Mouse (Mus musculus): Measurements from ENCODE around the gene Atp6v0e. TPM values are rescaled to one million over a fixed set of nuclear protein-coding genes. Genes with fewer than 3 reads are reported as not detected.
A peak's percentile ranks its signal among the peaks of the same experiment; 100 is the strongest.

The Atp6v0e gene
- polyA plus RNA-seq, 1 experiment from 2014 or later: 85.8 TPM

DNA sequence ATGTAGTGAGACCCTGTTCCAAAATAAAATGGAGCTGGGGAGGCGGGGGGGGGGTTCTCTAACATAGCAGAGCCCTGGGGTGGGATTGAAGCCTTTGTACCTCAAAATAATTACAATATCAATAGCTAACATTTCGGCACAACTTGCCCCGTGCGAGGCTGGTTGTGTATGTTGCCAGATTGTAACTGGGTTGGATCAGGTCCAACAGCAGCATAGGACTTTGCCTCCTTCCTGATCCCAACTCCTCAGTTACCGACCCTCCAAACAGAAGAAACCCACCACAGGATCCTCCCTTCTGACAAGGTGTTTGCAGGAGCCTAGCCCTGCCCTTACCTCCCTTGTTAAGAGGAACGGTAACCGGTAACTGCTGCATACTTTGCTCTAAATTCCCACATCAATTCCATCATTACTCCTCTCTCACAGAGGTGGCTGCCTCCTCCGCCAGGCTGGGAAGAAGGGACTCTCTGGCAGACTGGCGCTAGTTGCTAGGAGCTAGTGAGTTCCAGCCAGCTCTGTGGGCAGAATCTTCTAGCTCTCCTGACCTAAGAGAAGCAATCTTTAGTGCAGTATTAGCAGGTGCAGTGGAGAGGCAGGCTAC, 46.1 kb downstream of the Atp6v0e start:
- H3K36me3 ChIP-seq: no peaks in the 10 kb centered on the region
- no peak overlapping the region for H3K9ac ChIP-seq (replicated peaks)
- H3K27me3 ChIP-seq (replicated peaks): no peaks in the 10 kb centered on the region
- peaks cover 25% of the 10 kb centered on the region for H3K4me1 ChIP-seq
- H3K9me3 ChIP-seq (replicated peaks): no peaks in the 10 kb centered on the region
- no peak overlapping the region for H3K4me3 ChIP-seq (replicated peaks)
- no peak for ATAC-seq (ENCODE audit: low FRiP score)
- 38% methylated on average over 9 of the region's 9 CpGs for WGBS
- H3K27ac ChIP-seq (replicated peaks): peak overlapping the region; percentile 70
- peak overlapping the region; percentile 25; the same call in 1 of the 2 replicates for H3K4me2 ChIP-seq

DNA sequence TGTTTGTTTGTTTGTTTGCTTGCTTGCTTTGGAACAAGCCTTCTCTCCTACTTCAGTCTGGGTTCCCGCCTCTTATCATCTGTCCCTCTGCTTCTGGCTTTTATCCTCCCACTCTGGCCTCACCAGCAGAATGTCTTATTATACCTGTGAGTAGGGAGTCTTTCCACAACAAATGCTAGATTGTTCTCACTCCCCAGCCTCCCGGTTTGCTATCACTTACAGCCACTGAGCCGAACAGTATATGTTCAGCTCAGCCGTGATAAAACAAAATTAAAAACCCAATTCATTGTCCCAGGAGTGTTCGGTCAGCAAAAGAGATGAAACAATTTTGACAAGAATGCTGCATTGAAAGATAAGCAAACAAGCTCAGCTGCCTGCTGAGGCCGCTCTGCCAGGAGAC, 47.0 kb downstream of the Atp6v0e start:
- no peak overlapping the region for H3K4me2 ChIP-seq
- no peaks in the 10 kb centered on the region for H3K27me3 ChIP-seq (replicated peaks)
- no peak overlapping the region for H3K9ac ChIP-seq (replicated peaks)
- ATAC-seq (ENCODE audit: low FRiP score): no peak
- H3K4me1 ChIP-seq: peaks cover 33% of the 10 kb centered on the region
- H3K4me3 ChIP-seq (replicated peaks): no peak overlapping the region
- peak overlapping the region; percentile 14; the same call in 1 of the 2 replicates for H3K27ac ChIP-seq (replicated peaks)
- no peaks in the 10 kb centered on the region for H3K36me3 ChIP-seq
- H3K9me3 ChIP-seq (replicated peaks): no peaks in the 10 kb centered on the region
- 52% methylated on average over 6 of the region's 6 CpGs for WGBS

DNA sequence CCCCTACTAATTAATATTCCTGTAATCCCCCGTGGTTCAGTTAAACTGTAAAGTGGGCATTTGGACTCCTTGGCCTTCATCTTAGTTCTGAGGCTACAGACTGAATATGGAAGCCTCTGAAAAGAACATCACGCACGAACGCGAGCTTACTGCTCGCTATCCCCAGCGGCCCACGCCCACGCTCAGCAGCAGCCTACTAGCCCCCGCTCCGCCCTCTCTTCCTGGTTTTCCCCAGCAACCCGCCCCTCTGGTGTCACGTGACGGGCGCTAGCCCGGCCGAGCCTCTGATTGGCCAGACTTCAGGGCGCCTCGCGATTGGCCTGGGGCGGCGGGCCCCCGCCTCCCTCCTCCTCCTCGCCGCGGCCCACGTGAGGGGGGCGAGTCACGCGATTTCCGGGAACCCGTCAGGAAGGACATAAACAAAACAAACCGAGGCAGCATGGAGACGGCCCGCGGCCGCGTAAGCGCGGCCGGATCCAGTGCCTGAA, 52.3 kb downstream of the Atp6v0e start, which contains the start of gene Crebrf:
Gene Crebrf (plus strand): TSS at position 380 of the 488 bp plus-strand sequence.
- Histone ChIP-seq H3K27ac (replicated peaks) (peak within 1 kb of the TSS; percentile 90), H3K4me2 (peak within 1 kb of the TSS; percentile 78), H3K9ac (replicated peaks) (peak within 1 kb of the TSS; percentile 82), H3K27me3 (replicated peaks) (no peaks in the 10 kb centered on the region), H3K4me3 (replicated peaks) (peak within 1 kb of the TSS; percentile 90), H3K36me3 (no peaks in the 10 kb centered on the region), H3K4me1 (peaks cover 15% of the 10 kb centered on the region), H3K9me3 (replicated peaks) (no peaks in the 10 kb centered on the region)
- peak; percentile 84 for ATAC-seq (ENCODE audit: low FRiP score)
- WGBS: under 1% methylated on average over 39 of the region's 41 CpGs

DNA sequence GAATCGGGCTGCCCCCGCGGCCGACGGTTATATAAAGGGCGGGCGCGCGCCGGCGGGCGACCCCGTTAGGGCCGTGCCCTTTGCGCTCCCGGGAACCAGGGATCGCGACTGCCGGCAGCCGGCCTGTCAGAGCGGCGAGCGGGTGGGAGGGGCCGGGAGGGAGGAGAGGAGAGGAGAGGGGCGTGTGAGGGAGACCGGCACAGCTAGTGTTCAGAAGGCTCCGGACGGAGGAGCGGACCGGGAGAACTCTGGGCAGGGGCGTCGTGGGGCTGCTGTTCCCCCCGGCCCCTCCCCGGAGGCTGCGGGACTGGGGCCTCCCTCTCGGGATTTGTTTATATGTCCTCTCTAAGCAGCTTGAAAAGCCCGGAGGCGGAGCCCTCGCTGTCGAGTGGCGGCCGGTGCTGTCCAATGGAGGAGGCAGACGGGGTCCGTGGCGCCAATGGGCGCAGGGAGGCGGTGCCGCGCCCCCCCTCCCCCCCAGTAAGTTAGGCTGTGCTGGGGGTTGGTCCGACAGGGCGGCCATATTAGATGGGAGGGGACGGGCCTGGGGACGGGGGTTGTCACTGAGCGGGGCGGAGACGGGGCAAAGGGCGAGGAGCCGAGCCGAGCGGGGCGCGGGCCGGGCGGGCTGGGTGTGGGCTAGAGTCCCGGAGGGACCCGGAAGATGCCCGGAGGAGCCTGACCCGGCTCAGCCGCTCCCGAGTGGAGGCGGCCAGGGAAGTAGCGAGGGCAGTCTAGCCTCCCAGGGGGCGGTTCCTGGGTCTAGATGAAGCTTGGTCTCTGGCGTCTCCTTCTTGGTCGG, 53.1 kb downstream of the Atp6v0e start:
- H3K9me3 ChIP-seq (replicated peaks): no peaks in the 10 kb centered on the region
- peak overlapping the region; percentile 78 for H3K4me2 ChIP-seq
- peak; percentile 97 for ATAC-seq (ENCODE audit: low FRiP score)
- 0% methylated on average over 49 of the region's 75 CpGs for WGBS
- H3K27ac ChIP-seq (replicated peaks): peak overlapping the region; percentile 90
- H3K36me3 ChIP-seq: no peaks in the 10 kb centered on the region
- H3K4me3 ChIP-seq (replicated peaks): peak overlapping the region; percentile 90
- H3K9ac ChIP-seq (replicated peaks): peak overlapping the region; percentile 82
- no peaks in the 10 kb centered on the region for H3K27me3 ChIP-seq (replicated peaks)
- peaks cover 9% of the 10 kb centered on the region for H3K4me1 ChIP-seq

GRCm38 (mm10) chr17:26717868-26718267, 54.8 kb downstream of the Atp6v0e start:
- no peak overlapping the region for H3K4me2 ChIP-seq
- H3K27ac ChIP-seq (replicated peaks): no peak overlapping the region
- WGBS: 77% methylated on average over 2 of the region's 2 CpGs
- no peaks in the 10 kb centered on the region for H3K27me3 ChIP-seq (replicated peaks)
- peaks cover 9% of the 10 kb centered on the region for H3K4me1 ChIP-seq
- H3K9me3 ChIP-seq (replicated peaks): no peaks in the 10 kb centered on the region
- no peak overlapping the region for H3K9ac ChIP-seq (replicated peaks)
- no peak for ATAC-seq (ENCODE audit: low FRiP score)
- no peak overlapping the region for H3K4me3 ChIP-seq (replicated peaks)
- H3K36me3 ChIP-seq: no peaks in the 10 kb centered on the region

- H3K4me3 ChIP-seq (replicated peaks): no peak overlapping the region
- H3K36me3 ChIP-seq: no peaks in the 10 kb centered on the region
- ATAC-seq (ENCODE audit: low FRiP score): no peak
- H3K4me2 ChIP-seq: no peak overlapping the region
- no peak overlapping the region for H3K9ac ChIP-seq (replicated peaks)
- H3K27ac ChIP-seq (replicated peaks): no peak overlapping the region
- no peaks in the 10 kb centered on the region for H3K27me3 ChIP-seq (replicated peaks)
- H3K4me1 ChIP-seq: peaks cover 7% of the 10 kb centered on the region
- H3K9me3 ChIP-seq (replicated peaks): no peaks in the 10 kb centered on the region
These were observed 56.4 kb downstream of the Atp6v0e start for GRCm38 (mm10) chr17:26719405-26719804.

DNA sequence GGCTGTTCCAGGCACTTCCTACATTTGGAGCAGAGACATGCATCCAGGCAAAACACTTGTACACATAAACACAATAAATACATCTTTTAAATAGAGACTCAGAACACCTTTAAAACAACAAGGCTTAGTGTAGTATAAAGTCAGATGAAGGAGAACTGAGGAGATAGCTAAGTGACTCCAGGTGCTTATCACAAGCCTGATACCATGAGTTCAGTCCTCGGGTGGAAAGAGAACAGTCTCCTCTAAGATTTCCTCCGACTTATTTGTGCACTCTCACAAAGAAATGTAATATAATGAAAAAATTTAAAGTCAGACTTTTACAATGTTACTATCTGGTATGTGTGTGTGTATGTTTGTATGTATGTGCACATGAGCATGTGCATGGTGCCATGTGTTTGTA, 58.8 kb downstream of the Atp6v0e start:
- Histone ChIP-seq H3K4me3 (replicated peaks) (no peak overlapping the region), H3K27me3 (replicated peaks) (no peaks in the 10 kb centered on the region), H3K4me1 (no peaks in the 10 kb centered on the region; the same call in 1 of the 2 replicates), H3K36me3 (no peaks in the 10 kb centered on the region), H3K9ac (replicated peaks) (no peak overlapping the region), H3K9me3 (replicated peaks) (no peaks in the 10 kb centered on the region), H3K27ac (replicated peaks) (no peak overlapping the region), H3K4me2 (no peak overlapping the region)
- 71% methylated on average over 2 of the region's 2 CpGs for WGBS
- no peak for ATAC-seq (ENCODE audit: low FRiP score)

DNA sequence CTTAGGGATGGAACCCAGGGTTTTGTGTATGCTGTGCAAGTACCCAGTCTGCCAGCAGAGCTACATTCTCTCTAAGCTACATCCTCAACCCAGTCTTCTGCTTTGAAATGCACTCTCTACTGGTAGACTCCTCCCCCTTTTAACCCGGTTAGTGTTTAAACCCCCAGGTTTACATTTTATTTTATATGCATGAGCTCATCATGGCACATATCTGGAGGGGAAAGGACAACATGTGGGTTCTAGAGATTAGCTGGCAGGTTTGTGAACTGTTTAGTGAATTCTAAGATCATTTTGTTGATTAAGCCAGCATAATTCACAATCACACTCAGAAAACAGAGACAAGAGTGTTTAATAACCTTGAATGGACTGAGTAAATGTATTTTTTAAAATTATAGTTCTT, 61.8 kb downstream of the Atp6v0e start:
- Histone ChIP-seq H3K27ac (replicated peaks) (no peak overlapping the region), H3K4me1 (no peaks in the 10 kb centered on the region), H3K27me3 (replicated peaks) (no peaks in the 10 kb centered on the region), H3K4me2 (no peak overlapping the region), H3K9me3 (replicated peaks) (no peaks in the 10 kb centered on the region), H3K4me3 (replicated peaks) (no peak overlapping the region), H3K9ac (replicated peaks) (no peak overlapping the region), H3K36me3 (no peaks in the 10 kb centered on the region)
- WGBS: 58% methylated on average over 1 of the region's 1 CpGs
- ATAC-seq (ENCODE audit: low FRiP score): no peak

DNA sequence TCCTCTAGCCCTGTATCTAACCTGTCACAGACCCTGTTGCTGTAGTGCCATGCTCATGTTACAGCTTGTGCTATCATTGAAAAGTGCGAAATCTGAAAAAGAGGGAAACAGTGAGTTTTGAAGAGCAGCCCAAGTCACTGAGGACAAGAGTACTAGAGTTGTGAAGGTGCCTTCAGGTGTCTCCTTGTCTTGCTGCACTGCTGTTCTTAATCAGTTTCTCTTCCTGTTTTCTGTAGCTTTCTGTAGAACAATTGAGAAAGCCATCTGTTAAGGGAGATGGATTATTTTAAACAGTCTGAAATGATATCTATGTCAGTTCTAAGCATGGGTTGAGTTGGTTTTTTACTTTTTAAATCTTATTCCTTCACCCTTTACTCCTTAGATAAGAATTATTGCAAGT, 63.6 kb downstream of the Atp6v0e start:
- Histone ChIP-seq H3K4me2 (no peak overlapping the region), H3K36me3 (no peaks in the 10 kb centered on the region), H3K9me3 (replicated peaks) (no peaks in the 10 kb centered on the region), H3K27ac (replicated peaks) (no peak overlapping the region), H3K4me1 (no peaks in the 10 kb centered on the region), H3K27me3 (replicated peaks) (no peaks in the 10 kb centered on the region), H3K9ac (replicated peaks) (no peak overlapping the region), H3K4me3 (replicated peaks) (no peak overlapping the region)
- ATAC-seq (ENCODE audit: low FRiP score): no peak
- WGBS: 100% methylated on average over 1 of the region's 1 CpGs

DNA sequence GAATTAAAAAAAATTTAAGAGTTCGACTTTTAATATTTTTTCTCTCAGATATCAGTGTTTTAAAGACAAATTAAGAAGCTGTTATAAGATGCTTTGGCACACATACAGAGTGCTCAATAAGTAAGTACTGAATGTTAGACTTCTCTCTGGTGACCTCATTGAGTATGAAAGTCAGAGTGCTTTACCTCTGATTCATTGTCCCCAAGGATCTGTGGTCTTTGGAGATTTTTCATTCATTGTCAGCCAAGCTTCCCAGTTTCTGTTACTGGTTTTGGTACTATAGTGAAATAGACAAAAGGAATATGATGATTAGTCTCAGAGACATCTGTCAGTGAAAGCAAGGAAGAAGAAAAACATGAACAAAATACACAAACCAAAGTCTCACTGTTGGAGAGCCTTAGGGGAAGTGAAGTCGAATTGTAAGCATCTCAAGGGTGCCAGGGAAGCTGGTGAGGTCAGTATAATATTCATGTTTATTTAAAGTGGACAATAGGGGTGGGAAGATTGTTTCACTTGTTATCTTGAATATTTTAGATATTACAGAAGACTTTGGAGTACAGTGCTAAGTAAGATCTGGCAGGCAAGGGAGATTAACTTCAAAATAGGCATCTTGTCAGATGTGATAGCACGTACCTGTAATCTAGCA, 64.2 kb downstream of the Atp6v0e start:
- no peak for ATAC-seq (ENCODE audit: low FRiP score)
- 77% methylated on average over 3 of the region's 3 CpGs for WGBS
- Histone ChIP-seq H3K9ac (replicated peaks) (no peak overlapping the region), H3K4me1 (no peaks in the 10 kb centered on the region), H3K27me3 (replicated peaks) (no peaks in the 10 kb centered on the region), H3K36me3 (no peaks in the 10 kb centered on the region), H3K27ac (replicated peaks) (no peak overlapping the region), H3K9me3 (replicated peaks) (no peaks in the 10 kb centered on the region), H3K4me2 (no peak overlapping the region), H3K4me3 (replicated peaks) (no peak overlapping the region)

GRCm38 (mm10) chr17:26742581-26742980, 79.5 kb downstream of the Atp6v0e start:
- H3K9me3 ChIP-seq (replicated peaks): no peaks in the 10 kb centered on the region
- H3K9ac ChIP-seq (replicated peaks): no peak overlapping the region
- 50% methylated on average over 4 of the region's 4 CpGs for WGBS
- H3K27me3 ChIP-seq (replicated peaks): no peaks in the 10 kb centered on the region
- ATAC-seq (ENCODE audit: low FRiP score): no peak
- no peak overlapping the region for H3K4me2 ChIP-seq
- no peak overlapping the region for H3K4me3 ChIP-seq (replicated peaks)
- H3K27ac ChIP-seq (replicated peaks): no peak overlapping the region
- peaks cover 9% of the 10 kb centered on the region for H3K36me3 ChIP-seq
- H3K4me1 ChIP-seq: no peaks in the 10 kb centered on the region

- Histone ChIP-seq H3K4me2 (no peak overlapping the region), H3K27ac (replicated peaks) (no peak overlapping the region), H3K27me3 (replicated peaks) (no peaks in the 10 kb centered on the region), H3K4me3 (replicated peaks) (no peak overlapping the region), H3K36me3 (peaks cover 9% of the 10 kb centered on the region), H3K9ac (replicated peaks) (no peak overlapping the region), H3K4me1 (no peaks in the 10 kb centered on the region), H3K9me3 (replicated peaks) (no peaks in the 10 kb centered on the region)
- 71% methylated on average over 1 of the region's 1 CpGs for WGBS
- ATAC-seq (ENCODE audit: low FRiP score): no peak
These were observed 80.3 kb downstream of the Atp6v0e start for GRCm38 (mm10) chr17:26743294-26743693.
